Mouse (Mus musculus): ENCODE measurements around the gene Gm47289. TPM values are rescaled to one million over a fixed set of nuclear protein-coding genes. Genes with fewer than 3 reads are reported as not detected.

The Gm47289 gene
- total RNA-seq, 2 experiments from 2014 or later = not detected

Other genes starting within 250 kb of the Gm47289 start
- 10 to 100 TPM in 1 of 2 experiments, 1 to 10 TPM in 1; 8.2 to 10.0 TPM for gene Ctdspl, start 232.7 kb upstream of the Gm47289 start, total RNA-seq (2021)
- gene Vill, start 106.4 kb upstream of the Gm47289 start, total RNA-seq (2021) = under 1 TPM; 0.31 to 0.96 TPM
- gene Plcd1, start 65.7 kb upstream of the Gm47289 start, total RNA-seq (2021) = 10 to 100 TPM; 11.6 to 11.7 TPM
- under 1 TPM in 1 of 2 experiments, not detected in 1; 0.12 TPM for gene Dlec1, start 56.7 kb upstream of the Gm47289 start, total RNA-seq (2021)
- 1 to 10 TPM; 1.1 to 1.3 TPM for gene Acaa1b, start 2.1 kb upstream of the Gm47289 start, total RNA-seq (2021)
- gene Slc22a13, start 49.9 kb downstream of the Gm47289 start, total RNA-seq (2021) = not detected
- gene Oxsr1, start 163.3 kb downstream of the Gm47289 start, total RNA-seq (2021) = 10 to 100 TPM; 31.1 to 34.4 TPM
- 10 to 100 TPM; 41.3 to 44.3 TPM for gene Acaa1a, start 180.5 kb downstream of the Gm47289 start, total RNA-seq (2021)
- 1 to 10 TPM; 7.0 to 7.5 TPM for gene Myd88, start 182.2 kb downstream of the Gm47289 start, total RNA-seq (2021)
- under 1 TPM; 0.27 to 0.35 TPM for gene Xylb, start 198.2 kb downstream of the Gm47289 start, total RNA-seq (2021)
- not detected for gene Slc22a14, start 206.4 kb downstream of the Gm47289 start, total RNA-seq (2021)
- gene Acvr2b, start 243.0 kb downstream of the Gm47289 start, total RNA-seq (2021) = 1 to 10 TPM; 6.5 to 7.3 TPM

Data from gastrocnemius, postnatal 14 days (tissue).